21 mouse cellular contexts compared by ENCODE assay signal in genomic region chr7:144391727-144392126, GRCm38 (mm10).
A peak's percentile ranks its signal among the peaks of the same experiment; 100 is the strongest.
DNase-seq lines count a peak whose midpoint lies in the region; ATAC-seq and TF ChIP-seq lines count a peak whose summit lies in the region.
"Had no signal": no experiment of that assay in that cellular context is flagged by ENCODE, and none has a peak within 500 bp of the region (broad histone marks: within the 10 kb centered on the region; RNA-seq: fewer than 3 reads in every experiment).

No protein-coding gene starts in this region.

- no peaks in the 10 kb centered on the region for H3K36me3 ChIP-seq in liver, adult 2 months (ENCODE audit: control insufficient read depth, insufficient read depth, low read length)
- no peaks in the 10 kb centered on the region for H3K36me3 ChIP-seq in liver, embryonic 11.5 days (ENCODE audit: control insufficient read depth, insufficient read depth, low read length)
- H3K36me3 ChIP-seq in intestine, embryonic 15.5 days = no peaks in the 10 kb centered on the region
- no peaks in the 10 kb centered on the region for H3K36me3 ChIP-seq in intestine, postnatal 0 days (ENCODE audit: control insufficient read depth, insufficient read depth)
- H3K36me3 ChIP-seq in hindbrain, postnatal 0 days (ENCODE audit: insufficient read depth, low read length) = no peaks in the 10 kb centered on the region
- H3K36me3 ChIP-seq: embryonic facial prominence, embryonic 10.5 days; embryonic facial prominence, embryonic 12.5 days; forebrain, embryonic 15.5 days had no signal

- no peak for ATAC-seq in liver, embryonic 11.5 days (replicated peaks; ENCODE audit: low FRiP score)
- ATAC-seq in intestine, embryonic 15.5 days = 0 out of 2 replicates have a peak, but pooled peaks have one; percentile 20
- peak; percentile 66 for ATAC-seq in intestine, postnatal 0 days
- no peak for ATAC-seq in hindbrain, postnatal 0 days
- ATAC-seq: forebrain, embryonic 13.5 days; forebrain, embryonic 15.5 days had no signal

- no peaks in the 10 kb centered on the region for H3K79me2 ChIP-seq in liver, adult 2 months (ENCODE audit: control insufficient read depth, insufficient read depth, low read length)

- no peak for TF ChIP-seq CTCF in liver, adult 2 months (IDR thresholded peaks at IDR 0.05; ENCODE audit: low read depth, low read length)
- no peak for TF ChIP-seq CTCF in intestine, postnatal 0 days (IDR thresholded peaks at IDR 0.05; ENCODE audit: low read depth)
- TF ChIP-seq CTCF in hindbrain, postnatal 0 days (IDR thresholded peaks at IDR 0.05; ENCODE audit: low read depth) = no peak

- H3K9me3 ChIP-seq in liver, embryonic 11.5 days (ENCODE audit: control insufficient read depth, low read length) = no peaks in the 10 kb centered on the region
- no peaks in the 10 kb centered on the region for H3K9me3 ChIP-seq in intestine, embryonic 15.5 days
- no peaks in the 10 kb centered on the region for H3K9me3 ChIP-seq in intestine, postnatal 0 days (ENCODE audit: control insufficient read depth)
- H3K9me3 ChIP-seq in hindbrain, postnatal 0 days (ENCODE audit: low read length) = no peaks in the 10 kb centered on the region
- H3K9me3 ChIP-seq: embryonic facial prominence, embryonic 10.5 days; embryonic facial prominence, embryonic 12.5 days; forebrain, embryonic 13.5 days; forebrain, embryonic 15.5 days had no signal

- H3K27ac ChIP-seq in liver, adult 2 months (replicated peaks; ENCODE audit: insufficient read depth, low read depth, low read length) = no peak overlapping the region
- H3K27ac ChIP-seq in liver, embryonic 11.5 days (ENCODE audit: low read depth, low read length) = no peak overlapping the region
- no peak overlapping the region for H3K27ac ChIP-seq in intestine, embryonic 15.5 days
- no peak overlapping the region for H3K27ac ChIP-seq in intestine, postnatal 0 days (ENCODE audit: low read depth, low read length)
- H3K27ac ChIP-seq in hindbrain, postnatal 0 days = no peak overlapping the region
- H3K27ac ChIP-seq: embryonic facial prominence, embryonic 10.5 days; embryonic facial prominence, embryonic 12.5 days; forebrain, embryonic 13.5 days; forebrain, embryonic 15.5 days had no signal

- H3K9ac ChIP-seq in liver, adult 2 months (ENCODE audit: low read depth, low read length) = no peak overlapping the region
- H3K9ac ChIP-seq in liver, embryonic 11.5 days (ENCODE audit: low read depth, low read length) = no peak overlapping the region
- no peak overlapping the region for H3K9ac ChIP-seq in intestine, embryonic 15.5 days
- H3K9ac ChIP-seq in intestine, postnatal 0 days (ENCODE audit: low read depth, low read length) = no peak overlapping the region
- no peak overlapping the region for H3K9ac ChIP-seq in hindbrain, postnatal 0 days (replicated peaks; ENCODE audit: low read length)
- H3K9ac ChIP-seq: embryonic facial prominence, embryonic 12.5 days; forebrain, embryonic 13.5 days; forebrain, embryonic 15.5 days; forebrain, postnatal 0 days had no signal

- no peaks in the 10 kb centered on the region for H3K27me3 ChIP-seq in liver, adult 2 months (ENCODE audit: control insufficient read depth, insufficient read depth, low read length)
- H3K27me3 ChIP-seq in liver, embryonic 11.5 days (replicated peaks; ENCODE audit: control insufficient read depth, insufficient read depth, low read length) = no peaks in the 10 kb centered on the region
- H3K27me3 ChIP-seq in intestine, embryonic 15.5 days (replicated peaks) = no peaks in the 10 kb centered on the region
- H3K27me3 ChIP-seq in intestine, postnatal 0 days (replicated peaks; ENCODE audit: control insufficient read depth, insufficient read depth, low read length) = no peaks in the 10 kb centered on the region
- H3K27me3 ChIP-seq in hindbrain, postnatal 0 days (ENCODE audit: insufficient read depth, low read length) = no peaks in the 10 kb centered on the region
- H3K27me3 ChIP-seq: embryonic facial prominence, embryonic 12.5 days; forebrain, embryonic 13.5 days; forebrain, embryonic 15.5 days had no signal

- no peak overlapping the region for H3K4me2 ChIP-seq in liver, embryonic 11.5 days
- H3K4me2 ChIP-seq in intestine, embryonic 15.5 days (replicated peaks) = no peak overlapping the region
- no peak overlapping the region for H3K4me2 ChIP-seq in intestine, postnatal 0 days (replicated peaks; ENCODE audit: low read depth)
- H3K4me2 ChIP-seq in hindbrain, postnatal 0 days (ENCODE audit: low read depth, low read length) = no peak overlapping the region
- H3K4me2 ChIP-seq: embryonic facial prominence, embryonic 12.5 days; forebrain, embryonic 13.5 days; forebrain, embryonic 15.5 days had no signal

- 72% methylated on average over 6 of the region's 6 CpGs for WGBS in liver, adult 2 months
- WGBS in liver, embryonic 11.5 days = 74% methylated on average over 6 of the region's 6 CpGs
- WGBS in intestine, embryonic 15.5 days = 76% methylated on average over 6 of the region's 6 CpGs
- 57% methylated on average over 6 of the region's 6 CpGs for WGBS in intestine, postnatal 0 days
- 87% methylated on average over 6 of the region's 6 CpGs for WGBS in hindbrain, postnatal 0 days

- no peaks in the 10 kb centered on the region for H3K4me1 ChIP-seq in liver, adult 2 months (ENCODE audit: control insufficient read depth, insufficient read depth, low read length)
- no peaks in the 10 kb centered on the region for H3K4me1 ChIP-seq in liver, embryonic 11.5 days (replicated peaks; ENCODE audit: control insufficient read depth, insufficient read depth, low read length)
- H3K4me1 ChIP-seq in intestine, embryonic 15.5 days (replicated peaks) = no peaks in the 10 kb centered on the region
- no peaks in the 10 kb centered on the region for H3K4me1 ChIP-seq in intestine, postnatal 0 days (replicated peaks; ENCODE audit: control insufficient read depth, insufficient read depth, low read length)
- H3K4me1 ChIP-seq in hindbrain, postnatal 0 days (ENCODE audit: insufficient read depth, low read length) = no peaks in the 10 kb centered on the region
- H3K4me1 ChIP-seq: embryonic facial prominence, embryonic 12.5 days; forebrain, embryonic 13.5 days; forebrain, embryonic 15.5 days had no signal

- peak; percentile 33 for DNase-seq in liver, adult 2 months (ENCODE audit: extremely low read depth, low read depth, low spot score)
- DNase-seq in liver, embryonic 11.5 days (ENCODE audit: low spot score) = no peak
- peak; percentile 18 for DNase-seq in 416B (ENCODE audit: low read depth)
- no peak for DNase-seq in hindbrain, postnatal 0 days (ENCODE audit: low spot score)
- no peak for DNase-seq in lung, postnatal 10 days
- DNase-seq in kidney, postnatal 25 days = no peak
- DNase-seq: adrenal gland, adult 8-10 months; adrenal gland, postnatal 14 days; adrenal gland, postnatal 36 days; cerebellum, adult 11-12 months; cerebellum, adult 2 months; cerebellum, adult 9-10 months; cerebellum, postnatal 14 days; cerebellum, postnatal 36 days; forebrain, postnatal 0 days had no signal

- no peak overlapping the region for H3K4me3 ChIP-seq in liver, adult 2 months (ENCODE audit: insufficient read depth, low read depth, low read length)
- no peak overlapping the region for H3K4me3 ChIP-seq in liver, embryonic 11.5 days (ENCODE audit: low read depth, low read length)
- no peak overlapping the region for H3K4me3 ChIP-seq in intestine, embryonic 15.5 days (replicated peaks)
- H3K4me3 ChIP-seq in intestine, postnatal 0 days (ENCODE audit: low read depth, low read length) = no peak overlapping the region
- no peak overlapping the region for H3K4me3 ChIP-seq in hindbrain, postnatal 0 days (ENCODE audit: low read length)
- H3K4me3 ChIP-seq: embryonic facial prominence, embryonic 10.5 days; embryonic facial prominence, embryonic 12.5 days; forebrain, embryonic 13.5 days; forebrain, embryonic 15.5 days had no signal

- no peak for TF ChIP-seq POLR2A in liver, adult 2 months (IDR thresholded peaks at IDR 0.05; ENCODE audit: extremely low read depth, insufficient read depth, low read length)

Comparison
In these comparisons a context has a peak if more than half of its experiments do, and no peak if none do; other contexts are left out.
1. DNase-seq: peak in liver, adult 2 months (single experiment) and 416B (single experiment); none in liver, embryonic 11.5 days (single experiment), hindbrain, postnatal 0 days (single experiment), lung, postnatal 10 days (single experiment) and kidney, postnatal 25 days (0 of 2).
2. ATAC-seq: peak in intestine, embryonic 15.5 days (single experiment) and intestine, postnatal 0 days (single experiment); none in liver, embryonic 11.5 days (single experiment) and hindbrain, postnatal 0 days (single experiment).